Mouse (Mus musculus): ENCODE results near the gene Pkmyt1.

GRCm38 (mm10) chr17:23773676-23774075 is 47.5 kb downstream of the Pkmyt1 start:
- TF ChIP-seq POLR2A (IDR thresholded peaks at IDR 0.05; ENCODE audit: insufficient read length, low read depth) = no peak
- no peak for TF ChIP-seq POLR2AphosphoS2 (IDR thresholded peaks at IDR 0.05; ENCODE audit: insufficient read length, low read depth)
- TF ChIP-seq MYOD1 (IDR thresholded peaks at IDR 0.05; ENCODE audit: control insufficient read depth in 1 of 3, insufficient read length in 2 of 3, low read depth in 2 of 3) = no peak
- no peak for TF ChIP-seq E2F4 (IDR thresholded peaks at IDR 0.05; ENCODE audit: insufficient read depth)

Measured in myocyte (in vitro differentiated cells).